In genomic region chr17:56715914-56716654, GRCm38 (mm10) we compare ENCODE assay signal across 9 mouse cellular contexts. TPM values are rescaled to one million over a fixed set of nuclear protein-coding genes. Genes with fewer than 3 reads are reported as not detected.
DNase-seq lines count a peak whose midpoint lies in the region; ATAC-seq and TF ChIP-seq lines count a peak whose summit lies in the region.
"Had no signal": no experiment of that assay in that cellular context is flagged by ENCODE, and none has a peak within 500 bp of the region (broad histone marks: within the 10 kb centered on the region; RNA-seq: fewer than 3 reads in every experiment).

No protein-coding gene starts in this region.

- H3K9ac ChIP-seq in limb, embryonic 14.5 days (ENCODE audit: low read depth, low read length, severe bottlenecking) = peak overlapping the region; percentile 69
- peak overlapping the region; percentile 83 for H3K9ac ChIP-seq in stomach, embryonic 15.5 days

- no peak for TF ChIP-seq CTCF in thymus, adult 2 months (IDR thresholded peaks at IDR 0.05; ENCODE audit: borderline replicate concordance, control insufficient read depth, extremely low read depth, insufficient read depth, low read length, poor library complexity)

- no peak for TF ChIP-seq POLR2A in thymus, adult 2 months (IDR thresholded peaks at IDR 0.05; ENCODE audit: control insufficient read depth, extremely low read depth, insufficient read depth, low read length, poor library complexity)
- TF ChIP-seq POLR2A in limb, embryonic 14.5 days (IDR thresholded peaks at IDR 0.05; ENCODE audit: borderline replicate concordance, extremely low read depth, insufficient read depth, insufficient read length) = no peak

- no peaks in the 10 kb centered on the region for H3K27me3 ChIP-seq in thymus, adult 2 months (ENCODE audit: control insufficient read depth, insufficient read depth, low read length)
- H3K27me3 ChIP-seq in limb, embryonic 14.5 days (ENCODE audit: control insufficient read depth, insufficient read depth, low read length) = no peaks in the 10 kb centered on the region
- H3K27me3 ChIP-seq in stomach, embryonic 15.5 days (replicated peaks) = no peaks in the 10 kb centered on the region

- peaks cover 21% of the 10 kb centered on the region for H3K4me1 ChIP-seq in thymus, adult 2 months (replicated peaks; ENCODE audit: control insufficient read depth, insufficient read depth, low read length)
- peaks cover 18% of the 10 kb centered on the region for H3K4me1 ChIP-seq in limb, embryonic 14.5 days (ENCODE audit: control insufficient read depth, insufficient read depth, low read length)
- peaks cover 25% of the 10 kb centered on the region for H3K4me1 ChIP-seq in stomach, embryonic 15.5 days

- peak overlapping the region; percentile 21; the same call in 1 of the 2 replicates for H3K27ac ChIP-seq in thymus, adult 2 months (ENCODE audit: control insufficient read depth, insufficient read depth, low read length)
- H3K27ac ChIP-seq in limb, embryonic 14.5 days (replicated peaks; ENCODE audit: low read depth, low read length) = peak overlapping the region; percentile 81
- H3K27ac ChIP-seq in stomach, embryonic 15.5 days = peak overlapping the region; percentile 86

- ATAC-seq in limb, embryonic 14.5 days (ENCODE audit: low FRiP score, low read depth) = no peak
- ATAC-seq in stomach, embryonic 15.5 days (ENCODE audit: insufficient read depth, low FRiP score, low read depth) = no peak
- no peak for ATAC-seq in megakaryocyte progenitor cell, adult 5-6 weeks (replicated peaks; ENCODE audit: poor library complexity)

- H3K36me3 ChIP-seq in thymus, adult 2 months (ENCODE audit: control insufficient read depth, insufficient read depth, low read length) = peaks cover 9% of the 10 kb centered on the region
- peaks cover 30% of the 10 kb centered on the region for H3K36me3 ChIP-seq in limb, embryonic 14.5 days (ENCODE audit: control insufficient read depth, insufficient read depth, low read length)
- H3K36me3 ChIP-seq in stomach, embryonic 15.5 days = peaks cover 18% of the 10 kb centered on the region

- H3K4me2 ChIP-seq in limb, embryonic 14.5 days (replicated peaks; ENCODE audit: low read depth, low read length, severe bottlenecking) = peak overlapping the region; percentile 65
- peak overlapping the region; percentile 74 for H3K4me2 ChIP-seq in stomach, embryonic 15.5 days

- H3K9me3 ChIP-seq in limb, embryonic 14.5 days (ENCODE audit: control insufficient read depth, low read length) = no peaks in the 10 kb centered on the region
- no peaks in the 10 kb centered on the region for H3K9me3 ChIP-seq in stomach, embryonic 15.5 days

- peak; percentile 55 for DNase-seq in cerebellum, adult 9-11 months
- DNase-seq in cerebellum, postnatal 25 days = no peak
- no peak for DNase-seq in thymus, adult 2 months
- no peak for DNase-seq in thymus, adult 18-20 months
- no peak for DNase-seq in limb, embryonic 14.5 days (ENCODE audit: low spot score)
- DNase-seq in frontal cortex, postnatal 14 days (ENCODE audit: low spot score in 2 of 2) = no peak

- WGBS in thymus, adult 2 months = 33% methylated on average over 22 of the region's 22 CpGs
- WGBS in limb, embryonic 14.5 days = 25% methylated on average over 22 of the region's 22 CpGs
- WGBS in stomach, embryonic 15.5 days = 23% methylated on average over 22 of the region's 22 CpGs

- peak overlapping the region; percentile 63 for H3K4me3 ChIP-seq in thymus, adult 2 months (ENCODE audit: control insufficient read depth, insufficient read depth, low read length)
- peak overlapping the region; percentile 53 for H3K4me3 ChIP-seq in limb, embryonic 14.5 days (replicated peaks; ENCODE audit: low read length)
- H3K4me3 ChIP-seq in stomach, embryonic 15.5 days (replicated peaks) = peak overlapping the region; percentile 81

RNA-seq across cellular contexts. Expression of gene Ndufa11, which starts 1.5 kb away (rescaled TPM):
- 601 and 855 TPM in 2 replicates for polyA plus RNA-seq in thymus, adult 2 months (2012; rRNA removed)
- 251 and 322 TPM in 2 replicates for polyA plus RNA-seq in limb, embryonic 14.5 days (2012; rRNA removed)
- 469 and 480 TPM in 2 replicates for polyA plus RNA-seq in limb, embryonic 14.5 days (2014; fragmentation: Nextera tagmentation; extraction: Ambion mirVana)
- polyA plus RNA-seq in stomach, embryonic 15.5 days (2015; fragmentation: Nextera tagmentation; extraction: Ambion mirVana) = 437 and 463 TPM in 2 replicates
- 102 and 151 TPM in 2 replicates for total RNA-seq in megakaryocyte progenitor cell, adult 5-6 weeks (2015)
- 92.1 and 131 TPM in 2 replicates for total RNA-seq in megakaryocyte progenitor cell, adult 5-6 weeks (2017)

RNA-seq across cellular contexts. Expression of gene Vmac, which starts 1.7 kb away (rescaled TPM):
- 52.3 and 58.9 TPM in 2 replicates for polyA plus RNA-seq in thymus, adult 2 months (2012; rRNA removed)
- polyA plus RNA-seq in limb, embryonic 14.5 days (2012; rRNA removed) = 23.4 and 24.1 TPM in 2 replicates
- polyA plus RNA-seq in limb, embryonic 14.5 days (2014; fragmentation: Nextera tagmentation; extraction: Ambion mirVana) = 24.1 and 25.0 TPM in 2 replicates
- 16.9 and 21.5 TPM in 2 replicates for polyA plus RNA-seq in stomach, embryonic 15.5 days (2015; fragmentation: Nextera tagmentation; extraction: Ambion mirVana)
- 8.5 and 12.5 TPM in 2 replicates for total RNA-seq in megakaryocyte progenitor cell, adult 5-6 weeks (2015)
- total RNA-seq in megakaryocyte progenitor cell, adult 5-6 weeks (2017) = 4.2 and 6.5 TPM in 2 replicates

RNA-seq across cellular contexts. Expression of gene Nrtn, which starts 41.2 kb away (rescaled TPM):
- 37.6 and 44.4 TPM in 2 replicates for polyA plus RNA-seq in thymus, adult 2 months (2012; rRNA removed)
- 24.1 and 36.7 TPM in 2 replicates for polyA plus RNA-seq in limb, embryonic 14.5 days (2012; rRNA removed)
- polyA plus RNA-seq in limb, embryonic 14.5 days (2014; fragmentation: Nextera tagmentation; extraction: Ambion mirVana) = 31.9 and 36.5 TPM in 2 replicates
- 13.3 and 14.7 TPM in 2 replicates for polyA plus RNA-seq in stomach, embryonic 15.5 days (2015; fragmentation: Nextera tagmentation; extraction: Ambion mirVana)
- total RNA-seq in megakaryocyte progenitor cell, adult 5-6 weeks (2015) = not detected in 2 replicates
- total RNA-seq in megakaryocyte progenitor cell, adult 5-6 weeks (2017) = not detected in 2 replicates
- total RNA-seq: hematopoietic stem cell, adult 5-6 weeks had no signal

RNA-seq across cellular contexts. Expression of gene Ranbp3, which starts 43.0 kb away (rescaled TPM):
- polyA plus RNA-seq in thymus, adult 2 months (2012; rRNA removed) = 187 and 191 TPM in 2 replicates
- 139 and 154 TPM in 2 replicates for polyA plus RNA-seq in limb, embryonic 14.5 days (2012; rRNA removed)
- polyA plus RNA-seq in limb, embryonic 14.5 days (2014; fragmentation: Nextera tagmentation; extraction: Ambion mirVana) = 86.3 and 93.8 TPM in 2 replicates
- 75.9 and 81.6 TPM in 2 replicates for polyA plus RNA-seq in stomach, embryonic 15.5 days (2015; fragmentation: Nextera tagmentation; extraction: Ambion mirVana)
- 24.8 and 34.3 TPM in 2 replicates for total RNA-seq in megakaryocyte progenitor cell, adult 5-6 weeks (2015)
- 63.3 and 72.8 TPM in 2 replicates for total RNA-seq in megakaryocyte progenitor cell, adult 5-6 weeks (2017)

RNA-seq across cellular contexts. Expression of gene Dus3l, which starts 48.5 kb away (rescaled TPM):
- polyA plus RNA-seq in thymus, adult 2 months (2012; rRNA removed) = 142 and 157 TPM in 2 replicates
- 107 and 144 TPM in 2 replicates for polyA plus RNA-seq in limb, embryonic 14.5 days (2012; rRNA removed)
- polyA plus RNA-seq in limb, embryonic 14.5 days (2014; fragmentation: Nextera tagmentation; extraction: Ambion mirVana) = 43.6 and 44.4 TPM in 2 replicates
- 40.1 and 48.2 TPM in 2 replicates for polyA plus RNA-seq in stomach, embryonic 15.5 days (2015; fragmentation: Nextera tagmentation; extraction: Ambion mirVana)
- total RNA-seq in megakaryocyte progenitor cell, adult 5-6 weeks (2015) = 11.2 and 11.7 TPM in 2 replicates
- 19.2 and 20.4 TPM in 2 replicates for total RNA-seq in megakaryocyte progenitor cell, adult 5-6 weeks (2017)

Comparison
In these comparisons a context has a peak if more than half of its experiments do, and no peak if none do; other contexts are left out.
1. H3K27ac ChIP-seq: peak in every context shown above with its lines; median percentile 86 in stomach, embryonic 15.5 days; 81 in limb, embryonic 14.5 days; 21 in thymus, adult 2 months.